In the genomic region with DNA sequence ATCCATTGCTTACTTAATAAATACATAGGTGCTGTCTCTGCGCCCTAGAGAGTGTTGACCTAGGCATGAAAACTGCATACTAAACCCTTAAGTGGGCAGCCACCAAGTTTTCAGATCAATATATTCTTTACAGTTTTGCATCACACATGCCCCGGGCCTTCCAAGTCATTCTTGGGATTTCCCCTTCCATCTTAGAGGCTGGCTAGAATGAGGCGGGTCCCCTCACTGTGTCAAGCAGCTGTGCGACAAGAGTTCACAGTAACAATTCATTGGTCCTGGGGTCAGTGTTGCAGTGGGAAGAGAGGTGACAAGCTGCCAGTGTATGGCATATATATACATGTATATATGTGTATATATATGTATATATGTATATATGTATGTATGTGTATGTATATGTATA, we compare ENCODE assay signal across 16 mouse cellular contexts.
"Had no signal": no experiment of that assay in that cellular context is flagged by ENCODE, and none has a peak within 500 bp of the region (broad histone marks: within the 10 kb centered on the region; RNA-seq: fewer than 3 reads in every experiment).

No protein-coding gene starts in this region.

- H3K4me1 ChIP-seq: stomach, embryonic 15.5 days had no signal

- H3K4me2 ChIP-seq: neural tube, embryonic 13.5 days; neural tube, embryonic 15.5 days; stomach, embryonic 15.5 days had no signal

- DNase-seq: retina, postnatal 1 day; right cerebral cortex, adult 18-20 months; right cerebral cortex, postnatal 14 days; right cerebral cortex, postnatal 25 days; right cerebral cortex, postnatal 4 days; spleen, adult 18-20 months; thymus, adult 18-20 months; thymus, adult 2 months; thymus, postnatal 14 days; thymus, postnatal 25 days; thymus, postnatal 36 days; thymus, postnatal 4 days had no signal

- H3K27me3 ChIP-seq: neural tube, embryonic 13.5 days; neural tube, embryonic 15.5 days; stomach, embryonic 15.5 days had no signal

- H3K36me3 ChIP-seq: neural tube, embryonic 13.5 days; neural tube, embryonic 15.5 days; stomach, embryonic 15.5 days had no signal

- H3K27ac ChIP-seq: neural tube, embryonic 13.5 days; neural tube, embryonic 15.5 days; stomach, embryonic 15.5 days; stomach, postnatal 0 days had no signal

- H3K4me3 ChIP-seq: neural tube, embryonic 13.5 days; neural tube, embryonic 15.5 days; stomach, embryonic 15.5 days had no signal

- H3K9me3 ChIP-seq: neural tube, embryonic 13.5 days; neural tube, embryonic 15.5 days; stomach, embryonic 15.5 days had no signal

- H3K9ac ChIP-seq: neural tube, embryonic 15.5 days; stomach, embryonic 15.5 days had no signal
